Mouse (Mus musculus): ENCODE data around the gene Hspb3. TPM values are rescaled to one million over a fixed set of nuclear protein-coding genes. Genes with fewer than 3 reads are reported as not detected.

The Hspb3 gene
- polyA plus RNA-seq, 1 experiment = not detected

DNA sequence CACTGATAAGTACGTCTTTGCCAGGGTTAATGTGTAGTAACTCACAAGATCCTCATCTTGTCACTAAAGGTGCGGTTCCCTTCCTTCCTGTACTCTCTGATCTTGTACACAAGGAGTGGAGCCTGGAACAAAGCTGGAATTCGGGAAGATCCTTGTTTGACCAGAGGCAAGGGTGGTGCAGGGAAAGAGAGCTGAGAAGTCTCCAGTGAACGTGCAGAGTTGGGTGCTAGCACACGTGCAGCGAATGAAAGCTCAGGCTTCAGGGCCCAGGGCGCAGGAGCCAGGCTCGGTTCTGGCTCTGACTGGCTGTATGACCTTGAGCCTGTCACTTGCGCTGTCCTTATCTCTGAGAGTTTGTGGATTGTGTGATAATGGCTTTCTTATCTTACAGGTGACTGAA is 44.5 kb downstream of the Hspb3 start:
- 18% methylated on average over 9 of the region's 9 CpGs for WGBS
- TF ChIP-seq POLR2A (IDR thresholded peaks at IDR 0.05; ENCODE audit: low read depth, low read length) = no peak
- no peak for TF ChIP-seq CTCF (IDR thresholded peaks at IDR 0.05; ENCODE audit: extremely low read depth, insufficient read length, insufficient replicate concordance, low read depth, low read length)
- H3K4me1 ChIP-seq (ENCODE audit: control insufficient read depth, insufficient read depth, insufficient read length, low read length) = peaks cover 20% of the 10 kb centered on the region

GRCm38 (mm10) chr13:113617891-113618823 is 45.3 kb downstream of the Hspb3 start, which contains the start of gene Snx18:
Gene Snx18, minus strand, starts transcription at chr13:113618564.
- TF ChIP-seq POLR2A (IDR thresholded peaks at IDR 0.05; ENCODE audit: low read depth, low read length) = peak; percentile 94
- TF ChIP-seq CTCF (IDR thresholded peaks at IDR 0.05; ENCODE audit: extremely low read depth, insufficient read length, insufficient replicate concordance, low read depth, low read length) = peak; percentile 93
- H3K4me3 ChIP-seq (ENCODE audit: low read depth, low read length) = peak within 1 kb of the TSS; percentile 80
- under 1% methylated on average over 118 of the region's 119 CpGs for WGBS
- H3K4me1 ChIP-seq (ENCODE audit: control insufficient read depth, insufficient read depth, insufficient read length, low read length) = peaks cover 20% of the 10 kb centered on the region
- peak within 1 kb of the TSS; percentile 56 for H3K27ac ChIP-seq (ENCODE audit: insufficient read depth, low read depth, low read length)
- H3K36me3 ChIP-seq (ENCODE audit: control insufficient read depth, insufficient read depth, low read length) = no peaks in the 10 kb centered on the region
- H3K27me3 ChIP-seq (ENCODE audit: control insufficient read depth, insufficient read depth, low read length) = no peaks in the 10 kb centered on the region

More for the DNA sequence above, 44.5 kb downstream of the Hspb3 start:
- H3K27ac ChIP-seq (ENCODE audit: insufficient read depth, low read depth, low read length) = peak overlapping the region; percentile 43
- peak overlapping the region; percentile 12; the same call in 1 of the 2 replicates for H3K4me3 ChIP-seq (ENCODE audit: low read depth, low read length)
- no peaks in the 10 kb centered on the region for H3K36me3 ChIP-seq (ENCODE audit: control insufficient read depth, insufficient read depth, low read length)
- H3K27me3 ChIP-seq (ENCODE audit: control insufficient read depth, insufficient read depth, low read length) = no peaks in the 10 kb centered on the region

GRCm38 (mm10) chr13:113617338-113617890 is 46.1 kb downstream of the Hspb3 start:
- no peak for TF ChIP-seq POLR2A (IDR thresholded peaks at IDR 0.05; ENCODE audit: low read depth, low read length)
- TF ChIP-seq CTCF (IDR thresholded peaks at IDR 0.05; ENCODE audit: extremely low read depth, insufficient read length, insufficient replicate concordance, low read depth, low read length) = no peak
- H3K4me1 ChIP-seq (ENCODE audit: control insufficient read depth, insufficient read depth, insufficient read length, low read length) = peaks cover 23% of the 10 kb centered on the region
- H3K36me3 ChIP-seq (ENCODE audit: control insufficient read depth, insufficient read depth, low read length) = 0 out of 2 replicates have a peak, but pooled peaks cover under 1% of the 10 kb centered on the region
- peak overlapping the region; percentile 80 for H3K4me3 ChIP-seq (ENCODE audit: low read depth, low read length)
- H3K27ac ChIP-seq (ENCODE audit: insufficient read depth, low read depth, low read length) = peak overlapping the region; percentile 56
- WGBS = 15% methylated on average over 49 of the region's 49 CpGs
- no peaks in the 10 kb centered on the region for H3K27me3 ChIP-seq (ENCODE audit: control insufficient read depth, insufficient read depth, low read length)

DNA sequence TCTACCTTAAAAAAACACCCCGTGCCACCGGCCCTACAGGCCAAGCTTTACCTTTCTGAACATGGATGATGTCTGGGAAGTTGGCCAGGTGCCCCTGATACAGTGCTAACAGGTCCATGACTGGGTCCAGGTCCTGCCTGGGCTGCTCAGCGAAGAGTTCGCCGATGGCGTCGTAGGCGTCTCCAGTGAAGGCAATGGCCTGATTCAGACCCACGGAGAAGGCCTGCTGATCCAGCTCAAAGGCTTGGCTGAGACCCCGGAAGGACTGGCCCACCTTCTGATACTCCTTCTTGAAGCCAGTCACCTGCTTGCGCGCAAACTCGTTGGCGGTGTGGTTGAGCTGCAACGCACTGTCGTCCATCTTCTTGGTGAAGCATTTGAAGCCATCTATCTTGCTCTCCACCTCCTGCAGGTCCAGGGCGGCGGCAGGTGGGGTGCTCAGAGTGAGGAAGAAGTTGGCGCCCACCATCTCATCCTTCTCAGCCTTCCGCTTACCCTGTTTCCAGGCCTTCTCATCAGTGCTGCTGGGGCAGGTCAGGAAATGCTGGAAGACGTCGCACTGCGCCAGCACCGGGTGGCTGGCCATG is 46.6 kb downstream of the Hspb3 start:
- Histone ChIP-seq H3K27me3 (ENCODE audit: control insufficient read depth, insufficient read depth, low read length) (no peaks in the 10 kb centered on the region), H3K27ac (ENCODE audit: insufficient read depth, low read depth, low read length) (peak overlapping the region; percentile 56; the same call in 1 of the 2 replicates), H3K4me1 (ENCODE audit: control insufficient read depth, insufficient read depth, insufficient read length, low read length) (peaks cover 28% of the 10 kb centered on the region), H3K36me3 (ENCODE audit: control insufficient read depth, insufficient read depth, low read length) (0 out of 2 replicates have a peak, but pooled peaks cover 3% of the 10 kb centered on the region), H3K4me3 (ENCODE audit: low read depth, low read length) (peak overlapping the region; percentile 80)
- 66% methylated on average over 24 of the region's 24 CpGs for WGBS
- no peak for TF ChIP-seq POLR2A (IDR thresholded peaks at IDR 0.05; ENCODE audit: low read depth, low read length)
- no peak for TF ChIP-seq CTCF (IDR thresholded peaks at IDR 0.05; ENCODE audit: extremely low read depth, insufficient read length, insufficient replicate concordance, low read depth, low read length)

GRCm38 (mm10) chr13:113615971-113616671 is 47.4 kb downstream of the Hspb3 start:
- 15% methylated on average over 8 of the region's 8 CpGs for WGBS
- H3K27me3 ChIP-seq (ENCODE audit: control insufficient read depth, insufficient read depth, low read length) = no peaks in the 10 kb centered on the region
- 0 out of 2 replicates have a peak, but pooled peaks cover 3% of the 10 kb centered on the region for H3K36me3 ChIP-seq (ENCODE audit: control insufficient read depth, insufficient read depth, low read length)
- no peak for TF ChIP-seq POLR2A (IDR thresholded peaks at IDR 0.05; ENCODE audit: low read depth, low read length)
- no peak for TF ChIP-seq CTCF (IDR thresholded peaks at IDR 0.05; ENCODE audit: extremely low read depth, insufficient read length, insufficient replicate concordance, low read depth, low read length)
- H3K27ac ChIP-seq (ENCODE audit: insufficient read depth, low read depth, low read length) = peak overlapping the region; percentile 56
- H3K4me1 ChIP-seq (ENCODE audit: control insufficient read depth, insufficient read depth, insufficient read length, low read length) = peaks cover 28% of the 10 kb centered on the region
- H3K4me3 ChIP-seq (ENCODE audit: low read depth, low read length) = peak overlapping the region; percentile 80

GRCm38 (mm10) chr13:113615546-113615941 is 47.9 kb downstream of the Hspb3 start:
- WGBS = 4% methylated on average over 10 of the region's 10 CpGs
- H3K27me3 ChIP-seq (ENCODE audit: control insufficient read depth, insufficient read depth, low read length) = no peaks in the 10 kb centered on the region
- peaks cover 28% of the 10 kb centered on the region for H3K4me1 ChIP-seq (ENCODE audit: control insufficient read depth, insufficient read depth, insufficient read length, low read length)
- H3K27ac ChIP-seq (ENCODE audit: insufficient read depth, low read depth, low read length) = peak overlapping the region; percentile 56
- TF ChIP-seq POLR2A (IDR thresholded peaks at IDR 0.05; ENCODE audit: low read depth, low read length) (no peak), CTCF (IDR thresholded peaks at IDR 0.05; ENCODE audit: extremely low read depth, insufficient read length, insufficient replicate concordance, low read depth, low read length) (no peak)
- peak overlapping the region; percentile 80 for H3K4me3 ChIP-seq (ENCODE audit: low read depth, low read length)
- H3K36me3 ChIP-seq (ENCODE audit: control insufficient read depth, insufficient read depth, low read length) = 0 out of 2 replicates have a peak, but pooled peaks cover 3% of the 10 kb centered on the region
